Mouse (Mus musculus): ENCODE measurements around the gene Azi2.

Azi2 gene

DNA sequence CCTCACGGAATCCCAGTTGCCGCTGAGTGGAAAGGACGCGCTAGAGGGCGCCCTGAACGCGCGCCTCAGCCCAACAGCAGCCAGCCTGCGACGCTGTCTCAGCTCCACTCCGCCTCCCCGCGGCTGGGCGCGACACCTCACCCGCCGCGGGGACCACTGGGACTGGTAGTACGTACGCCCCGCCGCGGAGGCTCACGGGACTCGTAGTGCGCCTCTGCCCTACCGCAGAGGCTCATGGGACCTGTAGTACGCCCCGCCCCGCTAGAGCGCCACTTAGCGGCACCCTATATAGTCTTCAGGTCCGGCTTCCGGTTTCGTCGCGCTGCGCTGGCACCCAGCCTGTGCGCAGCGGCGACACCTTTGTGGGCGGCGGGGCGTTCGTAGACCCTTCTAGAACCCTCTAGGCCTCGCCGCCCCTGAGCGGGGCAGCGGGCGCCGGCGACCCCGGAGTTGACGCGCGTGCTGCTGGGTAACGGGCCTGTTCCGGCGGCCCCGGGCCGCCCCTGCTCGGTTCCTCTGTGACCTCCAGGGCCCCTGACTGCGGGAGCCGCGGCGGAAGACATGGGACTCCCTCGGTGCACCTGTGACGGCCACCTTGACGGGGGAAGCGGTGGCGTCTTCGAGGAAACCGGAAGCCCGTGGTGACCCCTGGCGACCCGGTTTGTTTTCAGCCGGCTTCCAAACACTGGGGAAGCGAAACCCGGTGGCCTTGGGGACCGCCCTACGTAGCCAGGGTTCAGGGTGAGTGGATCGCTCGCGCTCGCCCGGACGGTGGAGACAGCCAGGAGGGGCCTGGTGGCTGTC, at the start of gene Azi2:
Gene Azi2, plus strand, starts transcription at position 282 of the 804 bp plus-strand sequence.
- DNase-seq (ENCODE audit: low spot score in 2 of 2), result peak; percentile 98 to 99

DNA sequence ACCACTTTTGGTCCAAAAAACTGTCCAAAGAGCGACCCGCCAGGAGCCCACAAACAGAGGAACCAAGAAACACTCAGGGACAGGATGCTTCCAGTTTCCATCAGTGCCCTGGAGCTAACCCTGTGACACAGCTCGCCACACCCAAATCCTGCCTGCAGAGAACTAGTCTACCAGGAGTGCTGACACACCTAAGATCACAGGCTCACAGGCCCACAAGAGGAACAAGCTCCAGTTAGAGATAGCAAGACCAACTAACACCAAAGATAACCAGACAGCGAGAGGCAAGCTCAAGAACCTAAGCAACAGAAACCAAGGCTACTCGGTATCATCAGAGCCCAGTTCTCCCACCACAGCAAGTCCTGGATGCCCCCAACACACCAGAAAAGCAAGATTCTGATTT, 43.7 kb upstream of the Azi2 start:
- no peak for DNase-seq (ENCODE audit: low spot score in 2 of 2)

DNA sequence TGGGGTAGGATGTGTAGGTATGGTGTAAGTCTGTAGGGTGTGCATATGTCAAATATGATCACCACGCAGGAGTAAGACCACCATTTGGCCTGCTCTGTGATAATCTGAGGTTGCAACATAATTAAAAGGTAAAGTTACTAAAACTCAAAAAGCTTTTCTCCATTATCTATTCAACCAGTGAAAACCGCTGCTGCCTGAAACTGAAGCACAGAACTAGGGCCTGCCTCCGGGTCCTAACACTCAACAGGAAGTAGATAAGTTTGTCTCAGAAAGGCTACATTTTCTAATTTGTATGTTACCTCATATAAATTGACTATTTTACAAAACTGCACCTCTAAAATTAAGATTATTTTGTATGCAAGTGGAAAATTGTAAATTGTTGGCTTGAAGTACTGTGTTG, 38.8 kb upstream of the Azi2 start:
- DNase-seq (ENCODE audit: low spot score in 2 of 2), result no peak

DNA sequence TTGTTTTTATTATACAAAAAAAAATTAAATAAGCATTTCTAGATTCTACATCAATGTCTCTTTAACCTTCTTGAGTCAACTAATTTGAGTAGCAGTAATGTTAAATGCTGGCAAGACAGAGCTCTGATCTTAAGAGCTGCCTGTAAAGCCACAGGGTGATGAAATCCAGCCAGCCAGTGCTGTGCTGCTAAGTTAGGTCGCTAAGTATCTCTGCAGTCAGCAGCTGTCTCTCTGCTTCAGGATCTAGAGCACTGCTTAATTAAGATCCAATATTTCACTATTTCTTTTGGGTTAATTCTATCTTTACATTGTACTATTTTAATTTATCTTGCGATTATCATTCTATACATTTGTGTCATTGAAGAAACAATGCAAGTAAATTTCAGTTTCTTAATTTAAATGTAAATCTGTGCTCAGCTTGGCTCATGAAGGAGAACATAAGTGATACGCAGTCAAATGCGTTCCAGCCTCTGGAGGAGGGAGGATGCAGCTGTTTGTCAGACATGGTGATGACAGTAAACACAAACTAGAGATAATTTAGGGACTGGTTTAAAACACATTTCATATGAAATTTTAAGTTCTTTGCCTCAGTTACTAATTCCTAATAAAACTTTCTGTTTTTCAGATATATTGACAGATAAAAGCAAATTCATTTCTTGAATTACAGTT, 36.9 kb upstream of the Azi2 start:
- no peak for DNase-seq (ENCODE audit: low spot score in 2 of 2)

DNA sequence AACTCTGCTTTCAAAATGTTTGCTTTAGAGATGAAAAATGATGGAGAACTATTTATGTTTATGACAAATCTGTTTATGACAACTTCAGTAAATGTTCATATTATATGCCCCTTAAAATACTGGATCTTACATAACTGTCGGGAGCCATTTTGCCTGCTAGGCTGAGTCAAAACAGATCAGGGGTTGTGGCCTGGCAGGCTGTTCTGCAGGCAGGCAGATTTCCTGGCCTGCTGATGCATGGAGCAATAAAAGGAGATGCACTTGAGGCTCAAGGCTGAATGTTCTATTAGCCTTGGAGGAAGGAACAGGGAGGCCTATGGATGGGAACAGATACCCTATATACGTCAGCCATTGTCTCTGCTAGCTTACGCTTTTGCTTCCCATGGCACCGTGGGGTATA, 36.4 kb upstream of the Azi2 start:
- DNase-seq (ENCODE audit: low spot score in 2 of 2), result no peak

DNA sequence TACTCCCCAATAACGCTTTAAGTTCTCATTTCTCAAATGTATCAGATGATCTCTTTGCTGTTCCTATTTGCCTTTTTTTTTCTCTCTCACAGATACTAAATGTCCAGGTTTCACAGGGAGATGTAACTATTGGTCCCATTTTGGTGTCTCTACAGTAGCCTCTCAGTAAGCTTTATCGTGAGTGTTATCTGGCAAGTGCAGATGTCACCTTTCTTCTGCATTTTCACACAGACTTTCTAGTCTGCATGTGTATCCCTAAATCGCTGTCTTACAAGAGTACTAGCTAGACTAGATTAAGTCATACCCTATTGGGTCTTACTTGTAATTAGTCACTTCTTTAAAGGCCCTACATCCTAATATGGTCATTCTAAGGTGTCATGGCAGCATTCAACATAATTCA, 27.4 kb upstream of the Azi2 start:
- DNase-seq (ENCODE audit: low spot score in 2 of 2), result no peak

DNA sequence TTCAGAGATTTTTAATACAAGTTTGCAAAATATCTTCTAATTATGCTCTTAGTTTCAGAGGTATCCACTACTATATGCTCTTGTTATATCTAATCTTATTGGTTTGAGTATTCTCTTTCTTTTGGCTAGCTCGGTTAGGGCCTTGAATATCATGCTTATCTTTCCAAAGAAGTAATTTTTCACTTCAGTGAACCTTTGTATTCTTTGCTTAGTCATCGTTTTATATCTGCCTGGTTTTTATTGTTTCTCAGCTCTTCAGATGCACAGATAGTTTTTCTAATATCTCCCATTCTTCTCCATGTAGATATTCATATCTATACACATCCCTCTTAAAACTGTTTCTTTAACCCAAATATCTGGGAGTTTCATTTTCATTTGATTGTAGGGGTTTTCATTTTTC, 15.3 kb upstream of the Azi2 start:
- no peak for DNase-seq (ENCODE audit: low spot score in 2 of 2)

DNA sequence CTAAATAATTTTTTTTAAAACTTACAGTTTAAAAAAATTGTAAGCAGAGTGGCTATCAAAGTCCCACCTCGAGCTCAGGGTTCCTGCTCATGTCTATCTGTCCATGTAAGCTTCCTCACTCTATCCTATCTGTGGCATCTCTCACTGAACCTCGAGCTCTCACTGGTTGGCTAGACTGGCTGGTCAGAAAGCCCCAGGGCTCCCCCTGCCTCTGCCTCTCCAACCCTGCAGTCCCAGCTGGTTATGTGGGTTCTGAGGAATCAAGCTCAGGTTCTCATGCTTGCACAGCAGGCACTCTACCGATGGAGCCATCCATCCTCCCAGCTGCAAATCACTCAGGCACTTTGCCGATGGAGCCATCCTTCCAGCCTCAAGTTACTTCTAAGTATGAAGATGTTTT, 10.8 kb upstream of the Azi2 start:
- DNase-seq (ENCODE audit: low spot score in 2 of 2), result no peak

DNA sequence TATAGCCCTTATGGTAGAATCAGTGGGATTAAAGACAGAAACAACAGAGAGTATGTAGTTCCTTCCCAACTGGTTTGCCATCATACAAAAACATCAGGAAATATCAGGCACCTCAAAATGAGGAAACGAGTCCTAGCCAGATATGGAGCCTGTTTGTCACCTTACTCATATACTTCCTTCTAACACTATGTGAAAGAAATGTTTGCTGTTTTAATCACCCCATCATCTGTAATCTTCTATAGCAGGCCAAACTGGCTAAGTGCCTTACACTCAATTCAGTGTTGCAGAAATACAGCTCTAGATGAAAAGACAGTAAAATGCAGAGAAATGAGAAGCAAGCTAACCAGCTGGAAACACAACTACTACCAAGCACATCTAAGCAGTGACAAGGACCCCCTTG, 10.0 kb upstream of the Azi2 start:
- no peak for DNase-seq (ENCODE audit: low spot score in 2 of 2)

DNA sequence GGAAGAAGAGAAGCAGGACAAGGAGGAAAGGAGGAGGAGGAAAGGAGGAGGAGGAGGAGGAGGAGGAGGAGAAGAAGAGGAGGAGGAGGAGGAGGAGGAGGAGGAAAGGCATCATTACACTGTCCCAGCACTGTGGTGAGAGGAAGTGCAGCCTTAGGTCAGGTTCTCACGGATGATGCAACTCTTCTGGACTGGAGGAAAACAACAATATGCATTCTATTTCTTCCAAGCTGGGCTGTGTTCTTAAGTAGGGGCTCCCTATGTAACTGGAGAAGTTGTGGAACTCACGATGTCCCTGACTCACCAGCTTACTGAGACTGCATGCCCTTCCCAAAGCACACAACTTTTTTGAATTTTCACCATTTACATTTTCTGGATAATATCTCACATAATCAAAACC, 8.6 kb upstream of the Azi2 start:
- DNase-seq (ENCODE audit: low spot score in 2 of 2), result no peak

DNA sequence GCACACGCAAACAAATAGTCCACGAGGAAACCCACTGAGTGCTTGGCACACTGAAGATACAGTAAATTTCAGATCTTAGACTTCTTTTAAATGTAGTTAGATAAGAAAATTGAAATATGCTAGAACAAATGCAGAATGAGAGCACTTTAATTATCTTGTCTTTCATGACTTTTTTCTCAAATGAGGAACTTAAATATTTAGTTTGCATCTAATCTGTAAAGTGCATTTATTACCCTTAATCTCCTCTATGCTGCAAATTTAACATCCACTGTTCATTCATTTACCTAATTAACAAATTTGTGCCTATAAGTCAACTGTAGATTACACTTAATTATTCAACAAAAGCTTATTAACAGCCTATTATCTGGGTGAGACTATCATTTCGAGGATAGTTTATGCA, 5.3 kb upstream of the Azi2 start:
- no peak for DNase-seq (ENCODE audit: low spot score in 2 of 2)

DNA sequence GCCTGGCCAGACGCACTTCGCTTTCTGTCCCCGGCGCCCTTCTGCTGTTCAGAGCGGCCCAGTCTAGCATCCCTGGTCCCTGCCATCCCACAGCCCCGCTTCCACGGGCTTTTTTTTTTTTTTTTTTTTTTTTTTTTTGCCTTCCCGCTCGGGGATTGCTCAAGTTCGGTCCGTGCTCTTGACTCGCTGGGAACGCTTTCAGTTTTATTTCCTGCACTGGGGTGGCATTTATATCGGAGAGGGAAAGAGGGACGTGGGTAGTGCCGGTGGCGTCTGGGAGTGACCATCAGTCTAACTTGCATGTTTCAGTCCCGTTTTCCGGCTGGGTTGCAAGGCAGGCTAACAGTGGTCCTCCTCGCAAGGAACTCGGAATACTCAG, 712 bp downstream of the Azi2 start:
- no peak for DNase-seq (ENCODE audit: low spot score in 2 of 2)

DNA sequence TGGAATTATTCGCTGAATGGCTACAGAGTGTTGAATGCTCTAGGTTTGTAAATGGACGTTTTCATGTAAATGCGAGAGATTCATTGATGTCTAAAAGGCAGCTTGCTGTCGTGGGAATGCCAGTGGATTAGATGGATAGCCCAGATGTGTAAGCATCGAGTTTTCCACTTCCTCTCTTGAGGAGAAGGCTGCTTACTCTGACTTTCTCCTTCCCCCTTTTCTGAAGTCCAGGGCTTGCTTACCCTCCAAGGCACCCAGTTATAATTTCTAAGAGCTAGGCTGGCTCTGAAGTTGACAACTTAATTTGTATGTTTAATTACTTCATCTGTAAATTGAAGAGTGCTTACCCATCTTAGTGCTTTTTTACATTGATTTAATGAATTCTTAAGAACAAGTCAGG, 1.3 kb downstream of the Azi2 start:
- DNase-seq (ENCODE audit: low spot score in 2 of 2), result no peak

DNA sequence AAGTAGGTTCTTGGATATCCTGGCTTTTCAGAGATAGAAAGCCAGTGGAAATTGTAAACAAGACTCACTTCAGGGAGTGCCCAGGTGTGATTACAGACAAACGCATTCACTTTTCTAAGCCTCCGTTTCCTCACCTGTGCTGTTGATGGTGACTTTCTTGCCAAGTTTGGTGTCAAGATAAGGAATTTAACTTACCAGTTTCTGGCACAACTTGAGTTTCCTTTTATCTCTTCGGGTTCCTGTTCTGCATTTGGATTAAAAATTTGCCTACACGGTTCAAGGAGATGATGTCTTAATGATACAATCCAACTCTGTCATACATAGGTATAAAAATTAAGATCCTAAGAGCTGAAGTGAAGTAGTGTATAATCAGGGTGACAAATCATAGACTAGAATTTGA, 2.4 kb downstream of the Azi2 start:
- no peak for DNase-seq (ENCODE audit: low spot score in 2 of 2)

DNA sequence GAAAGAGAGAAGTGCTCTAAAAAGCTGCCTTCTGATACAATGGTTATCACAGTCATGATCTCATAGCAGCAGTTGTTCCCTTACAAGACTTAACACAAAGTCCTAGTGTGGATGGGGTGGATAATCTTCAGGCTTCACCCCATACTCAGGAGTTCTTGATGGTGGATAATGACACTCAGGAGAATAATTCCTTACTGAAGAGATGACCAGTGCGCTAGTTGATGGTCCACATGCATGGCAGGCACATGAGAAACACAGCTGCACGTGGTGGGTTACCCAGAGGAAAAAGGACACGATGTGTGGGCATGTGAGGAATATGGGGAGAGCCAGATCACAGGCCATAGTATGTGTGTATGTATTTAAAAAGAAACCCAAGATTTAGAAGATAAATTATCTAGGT, 3.3 kb downstream of the Azi2 start:
- DNase-seq (ENCODE audit: low spot score in 2 of 2), result no peak

DNA sequence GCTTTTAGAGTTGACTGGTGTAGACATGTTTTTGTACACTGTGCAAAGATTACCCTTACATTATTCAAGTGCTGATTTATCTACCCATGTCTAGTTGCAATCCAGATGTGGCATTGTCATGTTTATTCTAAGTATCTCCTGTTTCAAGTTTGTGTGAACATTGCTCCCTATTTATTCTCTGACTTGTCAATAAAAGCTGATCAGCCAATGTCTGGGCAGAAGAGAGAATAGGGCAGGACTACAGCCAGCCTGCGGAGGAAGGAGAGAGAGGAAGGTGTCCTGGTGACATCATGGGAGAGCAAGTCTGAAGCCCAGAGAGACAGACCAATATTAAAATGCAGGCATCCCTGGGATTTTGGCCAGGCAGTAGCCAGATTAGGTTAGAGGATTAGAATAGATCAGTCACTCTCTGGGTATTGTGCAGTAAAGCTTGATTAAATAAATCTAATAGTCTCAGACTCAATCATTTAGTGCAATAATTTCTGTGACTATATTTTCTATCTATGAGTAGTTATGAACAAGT, 4.8 kb downstream of the Azi2 start:
- DNase-seq (ENCODE audit: low spot score in 2 of 2), result no peak

DNA sequence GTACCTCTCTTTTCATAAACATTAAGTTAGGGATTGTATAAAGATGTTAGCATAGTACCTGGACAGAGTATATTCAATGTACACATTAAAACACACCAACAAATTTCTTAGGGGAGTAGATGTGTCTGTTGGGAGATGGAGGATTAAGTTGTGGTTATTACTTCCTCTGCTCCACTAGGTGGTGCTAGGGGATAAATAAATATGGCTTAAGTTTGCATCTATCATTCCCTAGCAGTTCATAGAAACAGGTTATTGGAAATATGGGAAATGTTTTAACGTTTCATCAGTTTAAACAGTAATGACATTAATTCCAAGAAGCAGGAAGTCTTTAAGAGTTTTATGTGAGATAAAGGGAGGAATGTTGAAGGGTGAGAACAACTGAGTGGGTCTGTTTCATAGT, 13.0 kb downstream of the Azi2 start:
- DNase-seq (ENCODE audit: low spot score in 2 of 2), result no peak

DNA sequence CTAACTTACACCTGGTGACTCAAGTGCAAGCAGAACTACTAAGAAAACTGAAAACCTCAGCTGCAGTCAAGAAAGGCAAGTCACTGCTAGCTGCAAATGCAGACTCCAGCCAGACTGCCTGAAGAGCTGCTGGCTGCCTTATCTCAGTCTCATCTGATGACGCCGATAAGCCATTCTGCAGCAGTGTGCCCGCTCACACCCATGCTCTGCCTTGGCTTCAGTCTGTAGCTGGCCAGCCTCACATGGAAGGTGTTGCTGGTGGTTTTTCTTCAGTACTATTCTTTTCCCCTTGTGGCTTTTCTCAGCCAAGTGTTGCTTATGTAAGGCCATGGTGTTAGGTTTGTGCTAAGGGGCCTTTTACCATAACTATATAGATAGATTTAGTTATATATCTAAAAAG, 18.8 kb downstream of the Azi2 start:
- DNase-seq (ENCODE audit: low spot score in 2 of 2), result no peak

DNA sequence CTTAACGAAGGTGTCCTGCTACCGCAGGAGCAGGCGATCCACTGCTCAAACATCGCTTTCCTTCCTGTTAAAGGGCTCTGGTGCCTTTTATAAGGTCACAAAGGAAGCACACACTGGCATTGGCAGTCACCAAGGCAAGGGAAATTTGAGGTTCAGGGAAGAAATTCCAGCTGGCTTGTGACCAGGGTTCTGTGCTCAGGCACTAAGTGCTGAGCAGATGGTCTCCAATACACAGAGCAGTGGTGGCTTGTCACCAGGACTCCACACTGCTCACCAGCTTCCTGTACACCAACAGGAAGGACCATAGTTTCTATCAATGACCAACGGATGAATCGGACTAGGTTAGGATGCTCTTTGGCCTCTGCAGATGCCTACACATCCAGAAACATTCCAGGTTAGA, 30.1 kb downstream of the Azi2 start:
- DNase-seq (ENCODE audit: low spot score in 2 of 2), result no peak

DNA sequence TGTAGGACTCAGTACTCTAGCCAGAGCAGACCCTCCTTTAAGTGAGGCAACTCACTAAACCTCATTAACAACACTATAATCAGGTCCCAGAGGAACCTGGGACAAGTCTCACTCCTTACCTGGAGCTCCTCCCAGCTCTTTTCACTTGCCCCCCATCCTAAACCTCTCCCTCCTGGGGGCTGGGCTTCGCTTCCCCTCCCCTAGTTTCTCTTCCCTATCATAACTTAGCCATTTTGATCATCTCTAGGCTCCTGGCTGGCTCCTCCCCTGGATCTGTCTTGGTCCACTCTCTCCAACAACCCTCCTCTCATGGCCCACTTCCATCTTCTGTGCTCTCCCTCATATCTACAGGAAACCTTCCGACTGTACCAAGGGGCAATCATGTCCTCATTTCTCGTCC, 31.0 kb downstream of the Azi2 start:
- DNase-seq (ENCODE audit: low spot score in 2 of 2), result no peak

DNA sequence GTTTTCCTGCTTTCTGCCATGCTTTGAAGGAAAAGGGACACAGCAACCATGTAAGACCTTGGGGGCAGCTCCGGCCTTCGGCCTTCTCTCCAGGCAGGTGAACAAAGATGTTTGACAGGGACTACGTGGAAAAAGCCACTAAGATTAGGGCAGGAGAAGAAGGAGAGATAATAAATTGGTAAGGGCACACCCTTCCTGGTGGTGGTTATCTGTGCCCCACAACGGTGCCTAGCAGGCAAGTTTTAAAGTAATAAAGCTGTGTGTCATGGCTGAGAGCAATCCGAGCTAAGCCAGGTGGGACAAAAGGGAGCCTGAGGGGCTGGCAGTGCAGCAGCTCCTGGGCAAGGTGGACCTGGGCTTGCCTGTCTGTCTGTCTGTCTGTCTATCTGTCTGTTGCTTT, 31.8 kb downstream of the Azi2 start:
- DNase-seq (ENCODE audit: low spot score in 2 of 2), result no peak

DNA sequence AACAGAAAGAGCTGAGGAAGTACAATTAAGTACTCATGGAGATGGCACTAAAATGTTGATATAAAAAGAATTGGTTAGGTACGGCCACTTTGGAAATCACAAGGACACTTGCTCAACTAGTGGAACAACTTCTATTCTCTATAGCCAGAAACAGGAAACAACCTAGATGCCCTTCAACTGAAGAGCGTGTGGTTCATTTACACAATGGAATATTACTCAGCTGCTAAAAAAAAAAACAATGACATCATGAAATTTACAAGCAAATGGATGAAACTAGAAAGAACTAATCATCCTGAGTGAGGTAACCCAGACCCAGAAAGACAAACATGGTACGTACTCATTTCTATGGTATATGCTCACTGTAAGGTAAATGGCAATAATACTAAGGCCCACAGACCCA, 33.1 kb downstream of the Azi2 start:
- DNase-seq (ENCODE audit: low spot score in 2 of 2), result no peak
